Mouse (Mus musculus) heart, adult 2 months (tissue): ENCODE measurements at regions not wholly inside any gene's neighbourhood (a gene's known extent, or its start where the extent isn't known, plus 50 kb on each side); places are given as distances from the start of the nearest gene placed in this dataset.

Experiments used
- DNase-seq, 2 experiments: peaks; one replicate each; pipeline ENCODE4 v3.0.0; 2021
- H3K27ac ChIP-seq: fragments of 200-600 bp; 2 replicates; pipeline ENCODE4 v1.8.1; 2022
- H3K27me3 ChIP-seq: fragments of 200-500 bp; 2 replicates; pipeline ENCODE4 v1.6.1; 2012; ENCODE audit warnings: mild to moderate bottlenecking, low read length, inconsistent platforms, mixed read lengths; ENCODE audit not compliant: control insufficient read depth, insufficient read depth
- H3K36me3 ChIP-seq: fragments of 200-500 bp; 2 replicates; pipeline ENCODE4 v1.6.1; 2012; ENCODE audit warnings: low read length, inconsistent platforms; ENCODE audit not compliant: control insufficient read depth, insufficient read depth
- H3K4me1 ChIP-seq: fragments of 200-500 bp; 2 replicates; pipeline ENCODE4 v1.6.1; 2011; ENCODE audit warnings: low read length; ENCODE audit not compliant: control insufficient read depth, insufficient read depth
- H3K4me3 ChIP-seq: fragments of 200-600 bp; 2 replicates; pipeline ENCODE4 v1.8.1; 2022
- H3K79me2 ChIP-seq: fragments of 200-500 bp; replicated peaks from 2 replicates; pipeline ENCODE4 v1.6.1; 2012; ENCODE audit warnings: mild to moderate bottlenecking, inconsistent platforms, low read length, moderate library complexity, mixed read lengths; ENCODE audit not compliant: control insufficient read depth, insufficient read depth
- H3K9ac ChIP-seq: fragments of 200-500 bp; 2 replicates; pipeline ENCODE4 v1.6.1; 2012; ENCODE audit warnings: low read depth, mild to moderate bottlenecking, control low read depth, inconsistent platforms, low read length, mixed read lengths
- CTCF ChIP-seq: fragments of 200-600 bp; IDR thresholded peaks from 2 replicates; pipeline ENCODE4 v1.8.1; 2022; ENCODE audit warnings: antibody characterized with exemption, mild to moderate bottlenecking, moderate library complexity
- EP300 ChIP-seq: fragments of 200-500 bp; IDR thresholded peaks from 2 replicates; pipeline ENCODE4 v1.6.1; 2011; ENCODE audit warnings: low read depth, low read length, control low read depth; ENCODE audit not compliant: insufficient read depth
- POLR2A ChIP-seq: fragments of 200-500 bp; IDR thresholded peaks from 2 replicates; pipeline ENCODE4 v1.6.1; 2011; ENCODE audit warnings: mild to moderate bottlenecking, low read depth, low read length, control low read depth; ENCODE audit not compliant: insufficient read depth
- WGBS: fragments of 180-500 bp; shearing (Covaris S2); methylation state at CpG from one replicate; pipeline ENCODE4 v1.1.7; 2018; 5-methylcytosine and 5-hydroxymethylcytosine counted together
- intact Hi-C: fragments of 180-260 bp; cut with DNase I; formaldehyde crosslinking; loops from one replicate; pipeline ENCODE4 v1.15.1; 2025

GRCm38 (mm10) chr3:40190024-40190423, 341.1 kb upstream of the Intu start:
- Histone ChIP-seq H3K9ac (no peak overlapping the region), H3K27ac (no peak overlapping the region), H3K27me3 (no peaks in the 10 kb centered on the region), H3K4me3 (no peak overlapping the region), H3K79me2 (no peaks in the 10 kb centered on the region), H3K36me3 (no peaks in the 10 kb centered on the region), H3K4me1 (no peaks in the 10 kb centered on the region)
- DNase-seq: no peak
- TF ChIP-seq POLR2A (no peak), EP300 (no peak), CTCF (no peak)
- intact Hi-C loops: no loop called here
- 62% methylated on average over 4 of the region's 4 CpGs for WGBS

GRCm38 (mm10) chr3:40200174-40200573, 330.9 kb upstream of the Intu start:
- H3K4me3 ChIP-seq: no peak overlapping the region
- no peaks in the 10 kb centered on the region for H3K4me1 ChIP-seq
- TF ChIP-seq POLR2A (no peak), EP300 (no peak), CTCF (no peak)
- H3K9ac ChIP-seq: no peak overlapping the region
- H3K79me2 ChIP-seq: no peaks in the 10 kb centered on the region
- no peak overlapping the region for H3K27ac ChIP-seq
- no peaks in the 10 kb centered on the region for H3K27me3 ChIP-seq
- WGBS: 88% methylated on average over 4 of the region's 4 CpGs
- intact Hi-C loops: no loop called here
- H3K36me3 ChIP-seq: no peaks in the 10 kb centered on the region
- no peak for DNase-seq

GRCm38 (mm10) chr3:40206326-40206725, 324.8 kb upstream of the Intu start:
- no peaks in the 10 kb centered on the region for H3K36me3 ChIP-seq
- no peak overlapping the region for H3K27ac ChIP-seq
- H3K27me3 ChIP-seq: no peaks in the 10 kb centered on the region
- no peak overlapping the region for H3K4me3 ChIP-seq
- intact Hi-C loops: no loop called here
- WGBS: 84% methylated on average over 4 of the region's 4 CpGs
- H3K4me1 ChIP-seq: no peaks in the 10 kb centered on the region
- H3K9ac ChIP-seq: no peak overlapping the region
- no peaks in the 10 kb centered on the region for H3K79me2 ChIP-seq
- TF ChIP-seq CTCF (no peak), POLR2A (no peak), EP300 (no peak)
- no peak for DNase-seq

- Histone ChIP-seq H3K27ac (no peak overlapping the region), H3K4me1 (no peaks in the 10 kb centered on the region), H3K79me2 (no peaks in the 10 kb centered on the region), H3K27me3 (no peaks in the 10 kb centered on the region), H3K9ac (no peak overlapping the region), H3K36me3 (no peaks in the 10 kb centered on the region), H3K4me3 (no peak overlapping the region)
- DNase-seq: no peak
- intact Hi-C loops: no loop called here
- TF ChIP-seq CTCF: no peak
- no peak for TF ChIP-seq POLR2A
- no peak for TF ChIP-seq EP300
These were observed 319.3 kb upstream of the Intu start for GRCm38 (mm10) chr3:40211793-40212192.

GRCm38 (mm10) chr3:40226772-40227171, 304.3 kb upstream of the Intu start:
- DNase-seq: no peak
- no peak overlapping the region for H3K9ac ChIP-seq
- no peak overlapping the region for H3K4me3 ChIP-seq
- 44% methylated on average over 1 of the region's 1 CpGs for WGBS
- H3K27me3 ChIP-seq: no peaks in the 10 kb centered on the region
- TF ChIP-seq POLR2A: no peak
- TF ChIP-seq EP300: no peak
- no peak for TF ChIP-seq CTCF
- intact Hi-C loops: no loop called here
- no peaks in the 10 kb centered on the region for H3K4me1 ChIP-seq
- no peak overlapping the region for H3K27ac ChIP-seq
- H3K36me3 ChIP-seq: no peaks in the 10 kb centered on the region
- no peaks in the 10 kb centered on the region for H3K79me2 ChIP-seq

- intact Hi-C loops: no loop called here
- WGBS: 84% methylated on average over 4 of the region's 4 CpGs
These were observed 287.5 kb upstream of the Intu start for GRCm38 (mm10) chr3:40243499-40244101.

More at GRCm38 (mm10) chr3:40243499-40244101, 287.5 kb upstream of the Intu start:
- DNase-seq: no peak
- Histone ChIP-seq H3K27me3 (no peaks in the 10 kb centered on the region), H3K9ac (no peak overlapping the region), H3K79me2 (no peaks in the 10 kb centered on the region), H3K27ac (no peak overlapping the region), H3K4me1 (no peaks in the 10 kb centered on the region), H3K4me3 (no peak overlapping the region), H3K36me3 (no peaks in the 10 kb centered on the region)
- TF ChIP-seq EP300 (no peak), POLR2A (no peak), CTCF (no peak)
